Mouse (Mus musculus) liver, adult 2 months (tissue): ENCODE results near the gene Efs. TPM values are rescaled to one million over a fixed set of nuclear protein-coding genes. Genes with fewer than 3 reads are reported as not detected.

Experiments used
- DNase-seq: peaks from one replicate; pipeline ENCODE4 v3.0.0-alpha.2; 2011; ENCODE audit warnings: low read depth, low spot score; ENCODE audit errors: extremely low read depth
- H3K27ac ChIP-seq: fragments of 200-500 bp; replicated peaks from 2 replicates; pipeline ENCODE4 v1.5.1; 2012; ENCODE audit warnings: low read depth, mild to moderate bottlenecking, control low read depth, inconsistent platforms, low read length; ENCODE audit not compliant: insufficient read depth
- H3K27me3 ChIP-seq: fragments of 200-500 bp; 2 replicates; pipeline ENCODE4 v1.6.1; 2012; ENCODE audit warnings: mild to moderate bottlenecking, moderate library complexity, low read length, inconsistent platforms; ENCODE audit not compliant: control insufficient read depth, insufficient read depth
- H3K36me3 ChIP-seq: fragments of 200-500 bp; 2 replicates; pipeline ENCODE4 v1.6.1; 2012; ENCODE audit warnings: low read length, inconsistent platforms; ENCODE audit not compliant: control insufficient read depth, insufficient read depth
- H3K4me1 ChIP-seq: fragments of 200-500 bp; 2 replicates; pipeline ENCODE4 v1.6.1; 2011; ENCODE audit warnings: low read length; ENCODE audit not compliant: control insufficient read depth, insufficient read depth
- H3K4me3 ChIP-seq: fragments of 200-500 bp; 2 replicates; pipeline ENCODE4 v1.5.1; 2011; ENCODE audit warnings: low read depth, mild to moderate bottlenecking, control low read depth, low read length, moderate library complexity; ENCODE audit not compliant: insufficient read depth
- H3K79me2 ChIP-seq: fragments of 200-500 bp; 2 replicates; pipeline ENCODE4 v1.6.1; 2012; ENCODE audit warnings: inconsistent platforms, mild to moderate bottlenecking, low read length, moderate library complexity; ENCODE audit not compliant: control insufficient read depth, insufficient read depth
- H3K9ac ChIP-seq: fragments of 200-500 bp; 2 replicates; pipeline ENCODE4 v1.6.1; 2012; ENCODE audit warnings: low read depth, mild to moderate bottlenecking, control low read depth, inconsistent platforms, low read length
- CTCF ChIP-seq: fragments of 200-500 bp; IDR thresholded peaks from 2 replicates; pipeline ENCODE4 v1.5.1; 2011; ENCODE audit warnings: low read depth, low read length, control low read depth
- POLR2A ChIP-seq: fragments of 200-500 bp; IDR thresholded peaks from 2 replicates; pipeline ENCODE4 v1.6.1; 2011; ENCODE audit warnings: low read length, control low read depth; ENCODE audit not compliant: insufficient read depth; ENCODE audit errors: extremely low read depth
- WGBS: fragments of 180-500 bp; shearing (Covaris S2); methylation state at CpG from one replicate; pipeline ENCODE4 v1.1.7; 2018; 5-methylcytosine and 5-hydroxymethylcytosine counted together
- polyA plus RNA-seq: library from polyadenylated mRNA; depleted of rRNA; stranded (reverse); fragments of >200 nt; gene quantifications from 2 replicates; pipeline ENCODE4 v1.2.3, GENCODE M21; 2012
- total RNA-seq: library from RNA; depleted of rRNA; stranded (reverse); fragments of >200 nt; gene quantifications from 2 replicates; pipeline ENCODE4 v1.2.3, GENCODE M21; 2014

Gene Efs
- total and polyA plus RNA-seq, 2 experiments: under 0.01 to 0.13 TPM

GRCm38 (mm10) chr14:54940176-54940530 lies 14.2 kb upstream of the Efs start:
- H3K27me3 ChIP-seq: no peaks in the 10 kb centered on the region
- no peaks in the 10 kb centered on the region for H3K4me1 ChIP-seq
- H3K9ac ChIP-seq: no peak overlapping the region
- H3K4me3 ChIP-seq: no peak overlapping the region
- H3K36me3 ChIP-seq: no peaks in the 10 kb centered on the region
- no peaks in the 10 kb centered on the region for H3K79me2 ChIP-seq
- 69% methylated on average over 3 of the region's 3 CpGs for WGBS
- H3K27ac ChIP-seq: no peak overlapping the region
- TF ChIP-seq POLR2A (no peak), CTCF (no peak)
- DNase-seq: no peak

- Histone ChIP-seq H3K4me1 (no peaks in the 10 kb centered on the region), H3K79me2 (no peaks in the 10 kb centered on the region), H3K27me3 (no peaks in the 10 kb centered on the region), H3K27ac (no peak overlapping the region), H3K4me3 (no peak overlapping the region), H3K36me3 (no peaks in the 10 kb centered on the region), H3K9ac (no peak overlapping the region)
- no peak for TF ChIP-seq POLR2A
- peak; percentile 85 for TF ChIP-seq CTCF
- WGBS: 54% methylated on average over 12 of the region's 12 CpGs
- peak; percentile 45 for DNase-seq
Observed at GRCm38 (mm10) chr14:54939434-54940175, 13.7 kb upstream of the Efs start.

GRCm38 (mm10) chr14:54938431-54939219 lies 12.7 kb upstream of the Efs start:
- WGBS: 76% methylated on average over 15 of the region's 15 CpGs

GRCm38 (mm10) chr14:54937361-54938182 lies 11.6 kb upstream of the Efs start:
- 85% methylated on average over 16 of the region's 16 CpGs for WGBS
- no peak for DNase-seq
- no peak overlapping the region for H3K27ac ChIP-seq
- no peak overlapping the region for H3K9ac ChIP-seq
- H3K4me1 ChIP-seq: no peaks in the 10 kb centered on the region
- no peaks in the 10 kb centered on the region for H3K27me3 ChIP-seq
- H3K79me2 ChIP-seq: no peaks in the 10 kb centered on the region
- no peak overlapping the region for H3K4me3 ChIP-seq
- TF ChIP-seq POLR2A: no peak
- TF ChIP-seq CTCF: no peak
- no peaks in the 10 kb centered on the region for H3K36me3 ChIP-seq

More at GRCm38 (mm10) chr14:54938431-54939219, 12.7 kb upstream of the Efs start:
- TF ChIP-seq POLR2A (no peak), CTCF (no peak)
- Histone ChIP-seq H3K4me3 (no peak overlapping the region), H3K27ac (no peak overlapping the region), H3K27me3 (no peaks in the 10 kb centered on the region), H3K4me1 (no peaks in the 10 kb centered on the region), H3K9ac (no peak overlapping the region), H3K79me2 (no peaks in the 10 kb centered on the region), H3K36me3 (no peaks in the 10 kb centered on the region)
- no peak for DNase-seq

- Histone ChIP-seq H3K36me3 (no peaks in the 10 kb centered on the region), H3K27ac (no peak overlapping the region), H3K9ac (no peak overlapping the region), H3K4me1 (no peaks in the 10 kb centered on the region), H3K4me3 (no peak overlapping the region), H3K79me2 (no peaks in the 10 kb centered on the region), H3K27me3 (no peaks in the 10 kb centered on the region)
- WGBS: 61% methylated on average over 6 of the region's 6 CpGs
- TF ChIP-seq POLR2A (no peak), CTCF (no peak)
- no peak for DNase-seq
Observed at GRCm38 (mm10) chr14:54936831-54937160, 10.9 kb upstream of the Efs start.
